Mouse (Mus musculus) thymus, postnatal 25 days (tissue): ENCODE data around the gene Wfdc6a.

Experiments used
- DNase-seq: peaks from one replicate; pipeline ENCODE4 v3.0.0; 2022

Wfdc6a gene

GRCm38 (mm10) chr2:164549963-164550894 lies 35.0 kb downstream of the Wfdc6a start:
- no peak for DNase-seq

- DNase-seq, result no peak
Observed at GRCm38 (mm10) chr2:164549338-164549737, 35.9 kb downstream of the Wfdc6a start.

GRCm38 (mm10) chr2:164544454-164545097 lies 40.7 kb downstream of the Wfdc6a start:
- no peak for DNase-seq

GRCm38 (mm10) chr2:164543745-164544144 lies 41.5 kb downstream of the Wfdc6a start:
- DNase-seq, result no peak

GRCm38 (mm10) chr2:164542598-164542997 lies 42.6 kb downstream of the Wfdc6a start:
- DNase-seq, result no peak

- no peak for DNase-seq
Observed at GRCm38 (mm10) chr2:164542132-164542531, 43.1 kb downstream of the Wfdc6a start.

GRCm38 (mm10) chr2:164540652-164541427 lies 44.4 kb downstream of the Wfdc6a start:
- DNase-seq, result no peak

- no peak for DNase-seq
Observed at GRCm38 (mm10) chr2:164537003-164537402, 48.2 kb downstream of the Wfdc6a start.

- DNase-seq, result peak; percentile 30
Observed at GRCm38 (mm10) chr2:164534315-164534714, 50.9 kb downstream of the Wfdc6a start.

GRCm38 (mm10) chr2:164531169-164531568 lies 54.1 kb downstream of the Wfdc6a start:
- DNase-seq, result peak; percentile 72
